Mouse (Mus musculus) G1E (cell line): ENCODE results near the gene Tmem101.

Experiments
- CTCF ChIP-seq: IDR thresholded peaks from 2 replicates; pipeline ENCODE4 v1.5.1; 2012; ENCODE audit warnings: low read depth, low read length, inconsistent platforms, mixed read lengths
- TAL1 ChIP-seq: conservative IDR thresholded peaks from 2 replicates; pipeline ENCODE4 v1.6.1; 2012; ENCODE audit warnings: low read depth, low read length, inconsistent platforms, mixed read lengths

GRCm38 (mm10) chr11:102199856-102200255, 43.7 kb upstream of the Tmem101 start:
- TF ChIP-seq CTCF (no peak), TAL1 (no peak)
